Mouse (Mus musculus) MEL (cell line): Measurements from ENCODE around the gene Pde3a. TPM values are rescaled to one million over a fixed set of nuclear protein-coding genes. Genes with fewer than 3 reads are reported as not detected.

Experiments
- DNase-seq: peaks from one replicate; pipeline ENCODE4 v3.0.0; 2011; ENCODE audit warnings: low read depth, low spot score
- H3K27ac ChIP-seq: 2 replicates; pipeline ENCODE4 v1.5.1; 2012; ENCODE audit warnings: low read depth, mild to moderate bottlenecking, control low read depth, low read length, moderate library complexity; ENCODE audit not compliant: control insufficient read depth
- H3K27me3 ChIP-seq, 2 experiments: fragments of 150-350 bp in 1 of 2; sonication (generic) in 1 of 2; 2 replicates each; pipeline ENCODE4 v1.6.1; 2012; ENCODE audit warnings: low read length in 2 of 2, mild to moderate bottlenecking in 2 of 2, improper control_type of control experiment in 1 of 2, moderate library complexity in 1 of 2; ENCODE audit not compliant: insufficient read depth in 2 of 2, control insufficient read depth in 1 of 2
- H3K36me3 ChIP-seq, 2 experiments: 2 replicates each; pipeline ENCODE4 v1.6.1; 2012 to 2014; ENCODE audit warnings: low read length in 2 of 2, improper control_type of control experiment in 1 of 2, inconsistent platforms in 1 of 2, mild to moderate bottlenecking in 1 of 2; ENCODE audit not compliant: insufficient read depth in 2 of 2, control insufficient read depth in 1 of 2
- H3K4me1 ChIP-seq, 2 experiments: fragments of 150-350 bp in 1 of 2; sonication (generic) in 1 of 2; 2 replicates each; pipeline ENCODE4 v1.6.1; 2012; ENCODE audit warnings: low read length in 2 of 2, improper control_type of control experiment in 1 of 2, mild to moderate bottlenecking in 1 of 2; ENCODE audit not compliant: insufficient read depth in 2 of 2, control insufficient read depth in 1 of 2
- H3K4me3 ChIP-seq, 2 experiments: fragments of 150-350 bp in 1 of 2; sonication (generic) in 1 of 2; 2 replicates each; pipeline ENCODE4 v1.5.1; 2012; ENCODE audit warnings: low read depth in 2 of 2, low read length in 2 of 2, mild to moderate bottlenecking in 2 of 2, moderate library complexity in 2 of 2, control low read depth in 1 of 2, improper control_type of control experiment in 1 of 2; ENCODE audit not compliant: control insufficient read depth in 1 of 2, insufficient read depth in 1 of 2
- H3K79me2 ChIP-seq: 2 replicates; pipeline ENCODE4 v1.6.1; 2012; ENCODE audit warnings: mild to moderate bottlenecking, low read length, moderate library complexity; ENCODE audit not compliant: control insufficient read depth, poor library complexity, insufficient read depth
- H3K9ac ChIP-seq: 2 replicates; pipeline ENCODE4 v1.6.1; 2012; ENCODE audit warnings: low read depth, mild to moderate bottlenecking, control low read depth, low read length, moderate library complexity; ENCODE audit not compliant: control insufficient read depth, poor library complexity, severe bottlenecking
- H3K9me3 ChIP-seq: fragments of 150-350 bp; sonication (generic); replicated peaks from 2 replicates; pipeline ENCODE4 v1.6.1; 2012; ENCODE audit warnings: mild to moderate bottlenecking, low read length, improper control_type of control experiment, moderate library complexity; ENCODE audit not compliant: insufficient read depth
- BHLHE40 ChIP-seq: IDR thresholded peaks from 2 replicates; pipeline ENCODE4 v1.6.1; 2012; ENCODE audit warnings: low read depth, mild to moderate bottlenecking, inconsistent platforms, low read length, improper control_type of control experiment, borderline replicate concordance
- CHD1 ChIP-seq: IDR thresholded peaks from 2 replicates; pipeline ENCODE4 v1.6.1; 2012; ENCODE audit warnings: low read depth, mild to moderate bottlenecking, inconsistent platforms, low read length, improper control_type of control experiment
- CHD2 ChIP-seq: IDR thresholded peaks from 2 replicates; pipeline ENCODE4 v1.6.1; 2011; ENCODE audit warnings: low read length, improper control_type of control experiment
- CTCF ChIP-seq, 3 experiments: IDR thresholded peaks in 2 of 3; conservative IDR thresholded peaks in 1 of 3; 2 replicates each; pipeline ENCODE4 v1.5.1; 2011 to 2012; ENCODE audit warnings: low read length in 3 of 3, low read depth in 2 of 3, mild to moderate bottlenecking in 2 of 3, improper control_type of control experiment in 1 of 3, inconsistent platforms in 1 of 3, mixed read lengths in 1 of 3, moderate library complexity in 1 of 3; ENCODE audit not compliant: control insufficient read depth in 1 of 3, insufficient read depth in 1 of 3, poor library complexity in 1 of 3, severe bottlenecking in 1 of 3
- E2F4 ChIP-seq: IDR thresholded peaks from 2 replicates; pipeline ENCODE4 v1.6.1; 2011; ENCODE audit warnings: low read depth, low read length, improper control_type of control experiment, borderline replicate concordance
- EP300 ChIP-seq, 2 experiments: IDR thresholded peaks; 2 replicates each; pipeline ENCODE4 v1.6.1; 2011; ENCODE audit warnings: improper control_type of control experiment in 2 of 2, low read length in 2 of 2, low read depth in 1 of 2, mild to moderate bottlenecking in 1 of 2
- ETS1 ChIP-seq: IDR thresholded peaks from 2 replicates; pipeline ENCODE4 v1.6.1; 2012; ENCODE audit warnings: low read depth, mild to moderate bottlenecking, inconsistent platforms, low read length, improper control_type of control experiment, moderate library complexity
- GATA1 ChIP-seq: IDR thresholded peaks from 2 replicates; pipeline ENCODE4 v1.6.1; 2011; ENCODE audit warnings: low read depth, low read length, improper control_type of control experiment
- MAZ ChIP-seq: IDR thresholded peaks from 2 replicates; pipeline ENCODE4 v1.6.1; 2012; ENCODE audit warnings: low read depth, mild to moderate bottlenecking, inconsistent platforms, low read length, improper control_type of control experiment
- MYB ChIP-seq: IDR thresholded peaks from 2 replicates; pipeline ENCODE4 v1.6.1; 2011; ENCODE audit warnings: mild to moderate bottlenecking, low read depth, low read length, improper control_type of control experiment
- POLR2AphosphoS2 ChIP-seq: IDR thresholded peaks from 2 replicates; pipeline ENCODE4 v1.6.1; 2011; ENCODE audit warnings: low read length, improper control_type of control experiment
- SMC3 ChIP-seq: IDR thresholded peaks from 2 replicates; pipeline ENCODE4 v1.6.1; 2011; ENCODE audit warnings: low read depth, low read length, improper control_type of control experiment
- TBP ChIP-seq: IDR thresholded peaks from 2 replicates; pipeline ENCODE4 v1.8.0; 2011; ENCODE audit warnings: low read depth, low read length, improper control_type of control experiment
- USF1 ChIP-seq: IDR thresholded peaks from 2 replicates; pipeline ENCODE4 v1.6.1; 2014; ENCODE audit warnings: low read depth, mild to moderate bottlenecking, inconsistent platforms, low read length, improper control_type of control experiment, moderate library complexity
- ZKSCAN1 ChIP-seq: IDR thresholded peaks from 2 replicates; pipeline ENCODE4 v1.6.1; 2012; ENCODE audit warnings: low read depth, mild to moderate bottlenecking, inconsistent platforms, low read length, improper control_type of control experiment, moderate library complexity
- ZNF384 ChIP-seq: IDR thresholded peaks from 2 replicates; pipeline ENCODE4 v1.6.1; 2012; ENCODE audit warnings: low read depth, mild to moderate bottlenecking, inconsistent platforms, low read length, improper control_type of control experiment
- polyA plus RNA-seq, 2 experiments: library from polyadenylated mRNA; stranded (reverse) in 1 of 2; unstranded in 1 of 2; fragments of >175 nt in 1 of 2; fragments of >200 nt in 1 of 2; gene quantifications; 2 replicates each; pipeline versions ENCODE4 v1.2.1 to v1.2.4; 2012; ENCODE audit warnings: low replicate concordance in 2 of 2, low read depth in 1 of 2; ENCODE audit not compliant: insufficient read length in 2 of 2, insufficient read depth in 1 of 2, missing spikeins in 1 of 2
- total RNA-seq: library from RNA; depleted of rRNA; stranded (reverse); fragments of 300-350 nt; gene quantifications from 2 replicates; pipeline ENCODE4 v1.2.3, GENCODE M21; 2012

The Pde3a gene
- total and polyA plus RNA-seq, 3 experiments = not detected

GRCm38 (mm10) chr6:141403943-141404342, 154.9 kb downstream of the Pde3a start:
- Histone ChIP-seq H3K9me3 (no peaks in the 10 kb centered on the region), H3K4me3 (no peak overlapping the region), H3K27ac (no peak overlapping the region), H3K36me3 (no peaks in the 10 kb centered on the region), H3K4me1 (no peaks in the 10 kb centered on the region), H3K27me3 (no peaks in the 10 kb centered on the region), H3K79me2 (no peaks in the 10 kb centered on the region), H3K9ac (no peak overlapping the region)
- no peak for TF ChIP-seq EP300 (IDR thresholded peaks at IDR 0.05; ENCODE audit: low read depth in 1 of 2, low read length in 2 of 2)
- TF ChIP-seq CTCF (IDR thresholded peaks at IDR 0.05 in 2 of 3, conservative IDR thresholded peaks at IDR 0.05 in 1 of 3; ENCODE audit: control insufficient read depth in 1 of 3, insufficient read depth in 1 of 3, low read depth in 2 of 3, low read length in 3 of 3, poor library complexity in 1 of 3, severe bottlenecking in 1 of 3) = no peak
- TF ChIP-seq ZKSCAN1 = no peak
- TF ChIP-seq ETS1 = no peak
- TF ChIP-seq POLR2AphosphoS2 = no peak
- TF ChIP-seq MAZ = no peak
- DNase-seq = no peak

GRCm38 (mm10) chr6:141404649-141405048, 155.6 kb downstream of the Pde3a start:
- no peaks in the 10 kb centered on the region for H3K79me2 ChIP-seq
- no peak for DNase-seq
- no peak overlapping the region for H3K4me3 ChIP-seq
- no peaks in the 10 kb centered on the region for H3K4me1 ChIP-seq
- no peaks in the 10 kb centered on the region for H3K9me3 ChIP-seq
- H3K27ac ChIP-seq = no peak overlapping the region
- H3K9ac ChIP-seq = no peak overlapping the region
- TF ChIP-seq SMC3 (no peak), BHLHE40 (no peak), ZNF384 (no peak), E2F4 (no peak), TBP (no peak), ETS1 (no peak), POLR2AphosphoS2 (no peak), GATA1 (no peak), CHD1 (no peak), CTCF (IDR thresholded peaks at IDR 0.05 in 2 of 3, conservative IDR thresholded peaks at IDR 0.05 in 1 of 3; ENCODE audit: control insufficient read depth in 1 of 3, insufficient read depth in 1 of 3, low read depth in 2 of 3, low read length in 3 of 3, poor library complexity in 1 of 3, severe bottlenecking in 1 of 3) (no peak), USF1 (no peak), EP300 (IDR thresholded peaks at IDR 0.05; ENCODE audit: low read depth in 1 of 2, low read length in 2 of 2) (no peak), MYB (no peak), CHD2 (no peak), MAZ (no peak)
- H3K36me3 ChIP-seq = no peaks in the 10 kb centered on the region
- H3K27me3 ChIP-seq = no peaks in the 10 kb centered on the region
